Mouse (Mus musculus): Measurements from ENCODE around the gene Pik3r4. TPM values are rescaled to one million over a fixed set of nuclear protein-coding genes. Genes with fewer than 3 reads are reported as not detected.
"Not testable (repeated sequence)": the region's sequence is repeated elsewhere in the genome, so short reads cannot be mapped to it uniquely, and the experiment has no call there.

Pik3r4 gene
- polyA plus RNA-seq, 1 experiment: 10.9 TPM

DNA sequence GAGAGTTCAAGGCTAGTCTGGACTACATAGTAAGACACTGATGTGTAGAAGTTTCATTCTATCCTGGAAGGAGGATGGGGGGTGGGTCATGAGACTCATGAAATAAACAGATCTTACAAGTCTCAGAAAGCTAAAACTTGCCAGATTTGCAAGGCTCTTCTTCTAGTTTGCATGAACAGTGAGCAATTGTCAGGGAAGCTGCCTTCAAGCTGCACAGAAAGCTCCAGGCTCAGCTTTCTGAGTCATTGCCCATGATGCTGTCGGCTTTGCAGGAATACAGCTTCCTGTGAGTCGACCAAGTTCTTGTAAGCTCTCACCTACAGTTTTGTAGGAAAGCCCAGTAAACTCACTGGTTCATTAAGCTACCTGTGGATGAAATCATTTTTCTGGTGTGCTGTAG, 8.8 kb upstream of the Pik3r4 start:
- H3ac ChIP-seq (ENCODE audit: control insufficient read depth, insufficient read length): no peak overlapping the region
- no peaks in the 10 kb centered on the region for H3K79me2 ChIP-seq (ENCODE audit: control insufficient read depth, insufficient read depth)
- H3K36me3 ChIP-seq (ENCODE audit: control insufficient read depth, insufficient read depth): no peaks in the 10 kb centered on the region
- no peak overlapping the region for H3K4me3 ChIP-seq
- TF ChIP-seq MYOD1 (IDR thresholded peaks at IDR 0.05; ENCODE audit: control insufficient read depth in 1 of 3, insufficient read length in 2 of 3, low read depth in 2 of 3) (no peak), MYOG (IDR thresholded peaks at IDR 0.05; ENCODE audit: control insufficient read depth in 1 of 3, insufficient read depth in 1 of 3, insufficient read length in 2 of 3, low read depth in 2 of 3) (no peak), USF1 (IDR thresholded peaks at IDR 0.05; ENCODE audit: low read depth) (no peak), REST (IDR thresholded peaks at IDR 0.05; ENCODE audit: insufficient read depth, insufficient read length) (no peak), POLR2AphosphoS2 (IDR thresholded peaks at IDR 0.05; ENCODE audit: insufficient read length, low read depth) (no peak), CEBPB (IDR thresholded peaks at IDR 0.05; ENCODE audit: insufficient read depth, poor library complexity, severe bottlenecking) (no peak), TCF3 (IDR thresholded peaks at IDR 0.05; ENCODE audit: insufficient read length, low read depth) (no peak), SRF (IDR thresholded peaks at IDR 0.05; ENCODE audit: control insufficient read depth, insufficient read length, low read depth) (no peak), E2F4 (IDR thresholded peaks at IDR 0.05; ENCODE audit: insufficient read depth) (no peak), TCF12 (IDR thresholded peaks at IDR 0.05; ENCODE audit: insufficient read depth, poor library complexity, severe bottlenecking) (no peak), POLR2A (IDR thresholded peaks at IDR 0.05; ENCODE audit: insufficient read length, low read depth) (no peak), MAX (IDR thresholded peaks at IDR 0.05; ENCODE audit: low read depth) (no peak)
- no peaks in the 10 kb centered on the region for H3K27me3 ChIP-seq (ENCODE audit: control insufficient read depth, insufficient read depth, insufficient read length)
- H3K4me2 ChIP-seq (ENCODE audit: low read depth): no peak overlapping the region

GRCm38 (mm10) chr9:105641377-105641776, 1.4 kb upstream of the Pik3r4 start:
- H3K79me2 ChIP-seq (ENCODE audit: control insufficient read depth, insufficient read depth); H3K4me3 ChIP-seq; H3K27me3 ChIP-seq (ENCODE audit: control insufficient read depth, insufficient read depth, insufficient read length); H3ac ChIP-seq (ENCODE audit: control insufficient read depth, insufficient read length); H3K36me3 ChIP-seq (ENCODE audit: control insufficient read depth, insufficient read depth): not testable (repeated sequence)
- H3K4me2 ChIP-seq (ENCODE audit: low read depth): peak overlapping the region; percentile 13

DNA sequence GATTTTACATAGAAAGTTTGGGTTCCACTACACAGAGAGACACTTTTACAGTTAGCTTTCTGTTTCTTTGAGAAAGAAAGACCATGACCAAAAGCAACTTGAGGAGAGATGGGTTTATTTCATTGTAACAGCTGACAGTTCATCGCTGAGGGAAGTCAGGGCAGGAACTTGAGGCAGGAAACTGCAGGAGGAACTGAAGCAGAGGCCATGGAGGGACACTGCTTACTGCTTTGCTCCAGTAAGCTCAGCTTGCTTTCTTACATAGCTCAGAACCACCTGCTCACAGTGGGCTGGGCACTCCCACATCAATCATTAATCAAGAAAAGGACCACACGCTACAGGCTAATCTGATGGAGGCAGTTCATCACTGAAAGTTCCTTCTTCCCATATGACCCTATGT, 13.4 kb downstream of the Pik3r4 start:
- H3ac ChIP-seq (ENCODE audit: control insufficient read depth, insufficient read length): no peak overlapping the region
- no peaks in the 10 kb centered on the region for H3K27me3 ChIP-seq (ENCODE audit: control insufficient read depth, insufficient read depth, insufficient read length)
- TF ChIP-seq REST (IDR thresholded peaks at IDR 0.05; ENCODE audit: insufficient read depth, insufficient read length) (no peak), SRF (IDR thresholded peaks at IDR 0.05; ENCODE audit: control insufficient read depth, insufficient read length, low read depth) (no peak), MYOG (IDR thresholded peaks at IDR 0.05; ENCODE audit: control insufficient read depth in 1 of 3, insufficient read depth in 1 of 3, insufficient read length in 2 of 3, low read depth in 2 of 3) (no peak), TCF12 (IDR thresholded peaks at IDR 0.05; ENCODE audit: insufficient read depth, poor library complexity, severe bottlenecking) (no peak), TCF3 (IDR thresholded peaks at IDR 0.05; ENCODE audit: insufficient read length, low read depth) (no peak)
- H3K4me2 ChIP-seq (ENCODE audit: low read depth): no peak overlapping the region
- H3K79me2 ChIP-seq (ENCODE audit: control insufficient read depth, insufficient read depth): no peaks in the 10 kb centered on the region
- H3K4me3 ChIP-seq: no peak overlapping the region
- no peaks in the 10 kb centered on the region for H3K36me3 ChIP-seq (ENCODE audit: control insufficient read depth, insufficient read depth)

- Histone ChIP-seq H3K27me3 (ENCODE audit: control insufficient read depth, insufficient read depth, insufficient read length) (no peaks in the 10 kb centered on the region), H3K4me2 (ENCODE audit: low read depth) (no peak overlapping the region), H3ac (ENCODE audit: control insufficient read depth, insufficient read length) (no peak overlapping the region), H3K36me3 (ENCODE audit: control insufficient read depth, insufficient read depth) (no peaks in the 10 kb centered on the region), H3K79me2 (ENCODE audit: control insufficient read depth, insufficient read depth) (no peaks in the 10 kb centered on the region), H3K4me3 (no peak overlapping the region)
- TF ChIP-seq SRF (IDR thresholded peaks at IDR 0.05; ENCODE audit: control insufficient read depth, insufficient read length, low read depth): no peak
- no peak for TF ChIP-seq POLR2A (IDR thresholded peaks at IDR 0.05; ENCODE audit: insufficient read length, low read depth)
- TF ChIP-seq CEBPB (IDR thresholded peaks at IDR 0.05; ENCODE audit: insufficient read depth, poor library complexity, severe bottlenecking): no peak
- no peak for TF ChIP-seq MYOD1 (IDR thresholded peaks at IDR 0.05; ENCODE audit: control insufficient read depth in 1 of 3, insufficient read length in 2 of 3, low read depth in 2 of 3)
- TF ChIP-seq TCF3 (IDR thresholded peaks at IDR 0.05; ENCODE audit: insufficient read length, low read depth): no peak
- TF ChIP-seq E2F4 (IDR thresholded peaks at IDR 0.05; ENCODE audit: insufficient read depth): no peak
- no peak for TF ChIP-seq TCF12 (IDR thresholded peaks at IDR 0.05; ENCODE audit: insufficient read depth, poor library complexity, severe bottlenecking)
- TF ChIP-seq MYOG (IDR thresholded peaks at IDR 0.05; ENCODE audit: control insufficient read depth in 1 of 3, insufficient read depth in 1 of 3, insufficient read length in 2 of 3, low read depth in 2 of 3): no peak
- no peak for TF ChIP-seq POLR2AphosphoS2 (IDR thresholded peaks at IDR 0.05; ENCODE audit: insufficient read length, low read depth)
- no peak for TF ChIP-seq USF1 (IDR thresholded peaks at IDR 0.05; ENCODE audit: low read depth)
- TF ChIP-seq MAX (IDR thresholded peaks at IDR 0.05; ENCODE audit: low read depth): no peak
- no peak for TF ChIP-seq REST (IDR thresholded peaks at IDR 0.05; ENCODE audit: insufficient read depth, insufficient read length)
These were observed 15.4 kb downstream of the Pik3r4 start for GRCm38 (mm10) chr9:105658216-105658615.

DNA sequence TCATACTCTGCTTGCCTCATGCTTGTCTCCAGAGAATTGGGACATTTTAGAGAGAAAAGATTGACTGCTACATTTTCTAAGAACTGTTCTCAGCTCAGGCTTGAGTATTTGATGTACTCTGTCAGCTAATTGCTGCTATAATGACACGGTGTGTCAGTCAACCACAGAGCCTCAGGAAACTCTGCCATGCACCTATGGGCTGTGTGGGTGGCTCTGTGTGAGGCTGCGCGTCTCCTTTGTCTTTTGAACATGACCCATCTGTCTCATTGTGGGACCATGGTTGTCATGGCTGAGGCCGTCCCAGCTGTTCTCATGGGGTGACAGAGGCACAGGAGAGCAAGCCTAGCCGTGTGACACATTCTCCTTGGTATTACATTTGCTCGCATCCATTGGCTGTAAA, 17.1 kb downstream of the Pik3r4 start:
- H3K4me3 ChIP-seq: no peak overlapping the region

More for the DNA sequence above, 17.1 kb downstream of the Pik3r4 start:
- H3K36me3 ChIP-seq (ENCODE audit: control insufficient read depth, insufficient read depth): no peaks in the 10 kb centered on the region
- TF ChIP-seq SRF (IDR thresholded peaks at IDR 0.05; ENCODE audit: control insufficient read depth, insufficient read length, low read depth): no peak
- no peak for TF ChIP-seq MYOG (IDR thresholded peaks at IDR 0.05; ENCODE audit: control insufficient read depth in 1 of 3, insufficient read depth in 1 of 3, insufficient read length in 2 of 3, low read depth in 2 of 3)
- TF ChIP-seq E2F4 (IDR thresholded peaks at IDR 0.05; ENCODE audit: insufficient read depth): no peak
- TF ChIP-seq MYOD1 (IDR thresholded peaks at IDR 0.05; ENCODE audit: control insufficient read depth in 1 of 3, insufficient read length in 2 of 3, low read depth in 2 of 3): no peak
- TF ChIP-seq USF1 (IDR thresholded peaks at IDR 0.05; ENCODE audit: low read depth): no peak
- TF ChIP-seq MAX (IDR thresholded peaks at IDR 0.05; ENCODE audit: low read depth): no peak
- no peak for TF ChIP-seq TCF12 (IDR thresholded peaks at IDR 0.05; ENCODE audit: insufficient read depth, poor library complexity, severe bottlenecking)
- TF ChIP-seq POLR2AphosphoS2 (IDR thresholded peaks at IDR 0.05; ENCODE audit: insufficient read length, low read depth): no peak
- no peaks in the 10 kb centered on the region for H3K79me2 ChIP-seq (ENCODE audit: control insufficient read depth, insufficient read depth)
- H3K27me3 ChIP-seq (ENCODE audit: control insufficient read depth, insufficient read depth, insufficient read length): no peaks in the 10 kb centered on the region
- no peak overlapping the region for H3ac ChIP-seq (ENCODE audit: control insufficient read depth, insufficient read length)
- no peak overlapping the region for H3K4me2 ChIP-seq (ENCODE audit: low read depth)
